Mouse (Mus musculus): Measurements from ENCODE around the gene Slfn3.

DNA sequence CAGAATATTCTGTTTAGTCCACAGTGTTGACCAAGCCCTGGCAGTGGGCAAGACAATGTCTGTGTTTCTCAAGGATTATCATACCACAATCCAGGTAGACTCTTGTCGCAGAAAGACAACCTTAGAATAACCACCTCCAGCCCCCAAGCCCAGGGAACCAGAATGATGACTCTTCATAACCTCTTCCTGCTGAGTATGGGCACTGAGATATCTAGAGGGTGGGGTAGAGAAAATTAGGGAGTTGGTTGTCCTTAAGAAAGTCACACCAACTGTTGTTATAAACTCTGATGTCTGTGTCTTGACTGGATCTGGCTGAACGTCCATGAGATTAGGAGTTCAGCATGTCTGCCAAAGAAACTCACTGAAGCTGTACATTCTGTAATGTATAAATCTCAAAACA lies 47.3 kb downstream of the Slfn3 start:
- TF ChIP-seq POLR2A (IDR thresholded peaks at IDR 0.05; ENCODE audit: low read depth, low read length) (no peak), CTCF (IDR thresholded peaks at IDR 0.05; ENCODE audit: extremely low read depth, insufficient read length, insufficient replicate concordance, low read depth, low read length) (no peak)

All from small intestine, adult 2 months (tissue).